In genomic region chr5:124211234-124211633, GRCm38 (mm10) we compare ENCODE assay signal across 9 mouse cellular contexts. TPM values are rescaled to one million over a fixed set of nuclear protein-coding genes. Genes with fewer than 3 reads are reported as not detected.
A peak's percentile ranks its signal among the peaks of the same experiment; 100 is the strongest.
DNase-seq lines count a peak whose midpoint lies in the region; ATAC-seq and TF ChIP-seq lines count a peak whose summit lies in the region.
"Had no signal": no experiment of that assay in that cellular context is flagged by ENCODE, and none has a peak within 500 bp of the region (broad histone marks: within the 10 kb centered on the region; RNA-seq: fewer than 3 reads in every experiment).

No protein-coding gene starts in this region.

- no peak for ATAC-seq in heart, embryonic 11.5 days (replicated peaks; ENCODE audit: insufficient number of reproducible peaks, low FRiP score, low TSS enrichment)
- no peak for ATAC-seq in activated CD4-positive, CD25-positive, alpha-beta regulatory T cell, adult 4 months

- no peak overlapping the region for H3K4me2 ChIP-seq in heart, embryonic 11.5 days

- H3K27me3 ChIP-seq in cerebellum, adult 2 months (ENCODE audit: control insufficient read depth, insufficient read depth, low read length): no peaks in the 10 kb centered on the region
- no peaks in the 10 kb centered on the region for H3K27me3 ChIP-seq in heart, embryonic 11.5 days (ENCODE audit: control insufficient read depth, insufficient read depth, low read length)

- no peak for TF ChIP-seq CTCF in cerebellum, adult 2 months (IDR thresholded peaks at IDR 0.05; ENCODE audit: borderline replicate concordance, insufficient read depth, low read depth, low read length)

- H3K27ac ChIP-seq in cerebellum, adult 2 months (ENCODE audit: insufficient read depth, low read length): no peak overlapping the region
- H3K27ac ChIP-seq in heart, embryonic 11.5 days (ENCODE audit: low read depth, low read length): peak overlapping the region; percentile 54; the same call in 1 of the 2 replicates

- peaks cover 30% of the 10 kb centered on the region for H3K4me1 ChIP-seq in cerebellum, adult 2 months (ENCODE audit: control insufficient read depth, insufficient read depth, low read length)
- H3K4me1 ChIP-seq in heart, embryonic 11.5 days (ENCODE audit: control insufficient read depth, insufficient read depth, low read length): peaks cover 77% of the 10 kb centered on the region

- no peak overlapping the region for H3K4me3 ChIP-seq in cerebellum, adult 2 months (replicated peaks; ENCODE audit: insufficient read depth, low read depth, low read length)
- no peak overlapping the region for H3K4me3 ChIP-seq in heart, embryonic 11.5 days (ENCODE audit: low read depth, low read length)

- no peak for TF ChIP-seq POLR2A in cerebellum, adult 2 months (IDR thresholded peaks at IDR 0.05; ENCODE audit: borderline replicate concordance, insufficient read depth, low read length)

- 14% methylated on average over 8 of the region's 8 CpGs for WGBS in cerebellum, adult 2 months
- WGBS in heart, embryonic 11.5 days (ENCODE audit: insufficient replicate concordance): 76% methylated on average over 8 of the region's 8 CpGs

- H3K9me3 ChIP-seq in heart, embryonic 11.5 days (replicated peaks; ENCODE audit: control insufficient read depth, low read length): no peaks in the 10 kb centered on the region

- peak; percentile 36 for DNase-seq in kidney, postnatal 10 days
- DNase-seq in kidney, postnatal 4 days: no peak
- DNase-seq in adrenal gland, adult 8-10 months: peak; percentile 79
- peak; percentile 64 to 75 for DNase-seq in cerebellum, adult 2 months
- no peak for DNase-seq in MN1 (ENCODE audit: low spot score)
- no peak for DNase-seq in embryo, embryonic 11 days
- DNase-seq: spleen, adult 18-20 months had no signal

- 0 out of 2 replicates have a peak, but pooled peaks cover 2% of the 10 kb centered on the region for H3K36me3 ChIP-seq in heart, embryonic 11.5 days (ENCODE audit: control insufficient read depth, insufficient read depth, low read length)

- H3K9ac ChIP-seq in heart, embryonic 11.5 days (ENCODE audit: low read depth, low read length): no peak overlapping the region

RNA-seq across cellular contexts. Expression of gene Pitpnm2, which starts 38.3 kb away (rescaled TPM):
- total RNA-seq in adrenal gland, adult 8-10 months (2022): 10 to 100 TPM; 52.7 to 67.0 (median 62.5) TPM
- polyA plus RNA-seq in cerebellum, adult 2 months (2012; rRNA removed): 54.2 and 64.2 TPM in 2 replicates
- 7.0 and 7.8 TPM in 2 replicates for polyA plus RNA-seq in heart, embryonic 11.5 days (2014; fragmentation: Nextera tagmentation; extraction: Ambion mirVana)
- polyA plus RNA-seq in activated CD4-positive, CD25-positive, alpha-beta regulatory T cell, adult 4 months (2017; shearing (Covaris generic)): 10 to 100 TPM; 10.6 to 11.3 TPM

Comparison
In these comparisons a context has a peak if more than half of its experiments do, and no peak if none do; other contexts are left out.
1. DNase-seq: peak in kidney, postnatal 10 days (single experiment), adrenal gland, adult 8-10 months (single experiment) and cerebellum, adult 2 months (2 of 2); none in kidney, postnatal 4 days (0 of 2), MN1 (single experiment) and embryo, embryonic 11 days (single experiment).